Mouse (Mus musculus) naive thymus-derived CD4-positive, alpha-beta T cell, adult 2 months (primary cell): Measurements from ENCODE around the gene Ppargc1a.

Experiments used
- DNase-seq: peaks from one replicate; pipeline ENCODE4 v3.0.0-alpha.2; 2011; ENCODE audit warnings: low read depth

The Ppargc1a gene

GRCm38 (mm10) chr5:51412303-51413117 is 155.0 kb downstream of the Ppargc1a start:
- DNase-seq = no peak

- no peak for DNase-seq
Observed at GRCm38 (mm10) chr5:51410006-51410405, 157.5 kb downstream of the Ppargc1a start.

- no peak for DNase-seq
Observed at GRCm38 (mm10) chr5:51406406-51406805, 161.1 kb downstream of the Ppargc1a start.
